Mouse (Mus musculus): ENCODE measurements around the gene Chst13.

- no peak for TF ChIP-seq CTCF (conservative IDR thresholded peaks at IDR 0.05; ENCODE audit: insufficient read depth, insufficient read length, low read depth, low read length)
- no peak for TF ChIP-seq POLR2A (IDR thresholded peaks at IDR 0.05; ENCODE audit: low read depth, low read length)
These were observed 5.0 kb upstream of the Chst13 start for GRCm38 (mm10) chr6:90329953-90330352.

Data from kidney, adult 2 months (tissue).